Mouse (Mus musculus) CD8-positive naive resting alpha-beta T cell, adult 57 days (primary cell): Measurements from ENCODE around the gene Cops6. TPM values are rescaled to one million over a fixed set of nuclear protein-coding genes. Genes with fewer than 3 reads are reported as not detected.

Source experiments
- total RNA-seq: library from RNA; stranded (reverse); gene quantifications from one replicate; pipeline ENCODE4 v1.2.4, GENCODE M21; 2023

Cops6 gene
- total RNA-seq: 54.0 TPM

GRCm38 (mm10) chr5:138160842-138161665, at the start of gene Cops6:
Gene Cops6 (plus strand): TSS chr5:138161071.

GRCm38 (mm10) chr5:138116255-138117198, 44.3 kb upstream of the Cops6 start, which contains the start of gene Zscan21:
Gene Zscan21 (plus strand): TSS chr5:138116903.

GRCm38 (mm10) chr5:138155443-138155976, 5.4 kb upstream of the Cops6 start, which contains the start of gene Zfp113:
Gene Zfp113 (minus strand): TSS chr5:138155744.

GRCm38 (mm10) chr5:138171695-138172491, 11.0 kb downstream of the Cops6 start, which contains the start of the genes Ap4m1 and Mcm7:
Gene Ap4m1 (plus strand): TSS chr5:138172002.
Gene Mcm7 (minus strand): TSS chr5:138172422.

GRCm38 (mm10) chr5:138186950-138187638, 26.2 kb downstream of the Cops6 start, which contains the start of the genes Taf6 and Cnpy4:
Gene Taf6 (minus strand): TSS chr5:138187451.
Gene Cnpy4 (plus strand): TSS chr5:138187485.

GRCm38 (mm10) chr5:138193771-138194727, 33.2 kb downstream of the Cops6 start, which contains the start of gene Mblac1:
Gene Mblac1 (plus strand): TSS chr5:138194314.

Other genes with a start within 250 kb of the Cops6 start
- not detected for gene Cyp3a13, start 239.5 kb upstream of the Cops6 start, total RNA-seq
- not detected for gene Gjc3, start 198.0 kb upstream of the Cops6 start, total RNA-seq
- gene Azgp1, start 179.6 kb upstream of the Cops6 start, total RNA-seq: not detected
- gene Smok3a, start 139.8 kb upstream of the Cops6 start, total RNA-seq: not detected
- gene Smok3b, start 139.6 kb upstream of the Cops6 start, total RNA-seq: not detected
- gene Smok3c, start 107.9 kb upstream of the Cops6 start, total RNA-seq: not detected
- 23.5 TPM for gene Zkscan1, start 76.0 kb upstream of the Cops6 start, total RNA-seq
- 13.4 TPM for gene Zscan21, start 44.2 kb upstream of the Cops6 start, total RNA-seq
- gene Zfp113, start 5.3 kb upstream of the Cops6 start, total RNA-seq: 13.9 TPM
- gene Ap4m1, start 10.9 kb downstream of the Cops6 start, total RNA-seq: 26.7 TPM
- gene Mcm7, start 11.4 kb downstream of the Cops6 start, total RNA-seq: 74.2 TPM
- 29.3 TPM for gene Taf6, start 26.4 kb downstream of the Cops6 start, total RNA-seq
- 21.0 TPM for gene Cnpy4, start 26.4 kb downstream of the Cops6 start, total RNA-seq
- 0.67 TPM for gene Mblac1, start 33.2 kb downstream of the Cops6 start, total RNA-seq
- gene Nxpe5, start 64.8 kb downstream of the Cops6 start, total RNA-seq: not detected
- 24.8 TPM for gene Lamtor4, start 94.4 kb downstream of the Cops6 start, total RNA-seq
- 53.1 TPM for gene BC037034, start 103.0 kb downstream of the Cops6 start, total RNA-seq
- gene Gal3st4, start 111.8 kb downstream of the Cops6 start, total RNA-seq: not detected
- not detected for gene Gm43720, start 118.9 kb downstream of the Cops6 start, total RNA-seq
- gene Gpc2, start 118.9 kb downstream of the Cops6 start, total RNA-seq: 0.86 TPM
- gene Stag3, start 119.2 kb downstream of the Cops6 start, total RNA-seq: not detected
- not detected for gene Pvrig, start 180.9 kb downstream of the Cops6 start, total RNA-seq